Mouse (Mus musculus) large intestine, adult 2 months (tissue): Measurements from ENCODE around the gene Fxyd4. TPM values are rescaled to one million over a fixed set of nuclear protein-coding genes. Genes with fewer than 3 reads are reported as not detected.

Experiments used
- DNase-seq: peaks from one replicate; pipeline ENCODE4 v3.0.0-alpha.2; 2012; ENCODE audit warnings: low read depth, low spot score
- WGBS: fragments of 180-500 bp; shearing (Covaris S2); methylation state at CpG from one replicate; pipeline ENCODE4 v1.1.7; 2018; 5-methylcytosine and 5-hydroxymethylcytosine counted together
- polyA plus RNA-seq: library from polyadenylated mRNA; depleted of rRNA; stranded (reverse); fragments of >200 nt; gene quantifications from 2 replicates; pipeline ENCODE4 v1.2.3, GENCODE M21; 2012; rRNA removed

The Fxyd4 gene
- polyA plus RNA-seq, 1 experiment: not detected

- 79% methylated on average over 17 of the region's 17 CpGs for WGBS
- no peak for DNase-seq
Observed at GRCm38 (mm10) chr6:117900126-117901080, 37.1 kb downstream of the Fxyd4 start, which contains the start of gene Hnrnpf. Hnrnpf (plus strand) TSS chr6:117900324.

- DNase-seq: no peak
- WGBS: 47% methylated on average over 5 of the region's 5 CpGs
Observed at GRCm38 (mm10) chr6:117897800-117898199, 39.7 kb downstream of the Fxyd4 start.

- no peak for DNase-seq
- 91% methylated on average over 2 of the region's 2 CpGs for WGBS
Observed at GRCm38 (mm10) chr6:117893435-117893834, 44.1 kb downstream of the Fxyd4 start.

GRCm38 (mm10) chr6:117892386-117892785, 45.1 kb downstream of the Fxyd4 start:
- no peak for DNase-seq
- WGBS: 64% methylated on average over 3 of the region's 3 CpGs

GRCm38 (mm10) chr6:117891369-117892160, 45.9 kb downstream of the Fxyd4 start:
- DNase-seq: no peak
- WGBS: 15% methylated on average over 14 of the region's 14 CpGs

GRCm38 (mm10) chr6:117890257-117890656, 47.2 kb downstream of the Fxyd4 start:
- DNase-seq: no peak
- 66% methylated on average over 6 of the region's 6 CpGs for WGBS

GRCm38 (mm10) chr6:117888642-117889096, 48.8 kb downstream of the Fxyd4 start:
- DNase-seq: no peak
- WGBS: 93% methylated on average over 2 of the region's 2 CpGs

GRCm38 (mm10) chr6:117888032-117888431, 49.5 kb downstream of the Fxyd4 start:
- 48% methylated on average over 1 of the region's 1 CpGs for WGBS
- no peak for DNase-seq

GRCm38 (mm10) chr6:117885943-117886342, 51.5 kb downstream of the Fxyd4 start:
- 78% methylated on average over 2 of the region's 2 CpGs for WGBS
- DNase-seq: no peak

Other genes starting within 250 kb of the Fxyd4 start
- 20.1 and 21.0 TPM in 2 replicates for gene Zfp637, start 96.5 kb downstream of the Fxyd4 start, polyA plus RNA-seq
- gene Zfp239, start 75.6 kb downstream of the Fxyd4 start, polyA plus RNA-seq: 5.2 and 7.8 TPM in 2 replicates
- gene Hnrnpf, start 37.4 kb downstream of the Fxyd4 start, polyA plus RNA-seq: 166 and 175 TPM in 2 replicates
- gene Rasgef1a, start 73.7 kb upstream of the Fxyd4 start, polyA plus RNA-seq: 0.21 and 0.45 TPM in 2 replicates
- gene Csgalnact2, start 201.4 kb upstream of the Fxyd4 start, polyA plus RNA-seq: 1.4 and 1.5 TPM in 2 replicates